In the genomic region with DNA sequence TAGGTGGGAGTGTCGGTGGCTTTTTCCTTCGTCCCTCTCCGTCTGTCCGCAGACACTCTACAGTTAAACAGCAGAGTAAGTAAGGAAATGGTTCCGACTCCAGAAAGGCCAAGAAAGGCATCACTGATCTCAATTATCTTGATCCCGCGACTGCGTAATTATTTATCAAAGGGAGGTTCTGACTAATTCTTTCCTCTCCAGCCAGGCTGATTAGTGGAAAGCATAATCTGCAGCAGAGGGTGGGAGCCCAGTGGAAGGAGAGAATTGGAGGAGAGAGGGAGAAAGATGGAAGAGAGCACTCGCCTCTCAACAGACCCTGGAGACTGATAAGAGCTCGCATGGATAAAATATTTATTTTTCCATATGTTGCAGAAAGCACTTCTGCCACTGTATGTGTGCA, we compare ENCODE assay signal across 9 mouse cellular contexts.
DNase-seq lines count a peak whose midpoint lies in the region; ATAC-seq lines count a peak whose summit lies in the region.
"Had no signal": no experiment of that assay in that cellular context is flagged by ENCODE, and none has a peak within 500 bp of the region (broad histone marks: within the 10 kb centered on the region; RNA-seq: fewer than 3 reads in every experiment).

No protein-coding gene starts in this region.

- H3K4me1 ChIP-seq in kidney, embryonic 15.5 days: peaks cover 35% of the 10 kb centered on the region
- H3K4me1 ChIP-seq in brown adipose tissue, adult 24 weeks (ENCODE audit: control insufficient read depth, insufficient read depth, insufficient read length, low read length): peaks cover 3% of the 10 kb centered on the region; the same call in 1 of the 2 replicates
- H3K4me1 ChIP-seq in forebrain, embryonic 14.5 days (ENCODE audit: control insufficient read depth, insufficient read depth, low read length): peaks cover 32% of the 10 kb centered on the region
- peaks cover 52% of the 10 kb centered on the region for H3K4me1 ChIP-seq in midbrain, embryonic 12.5 days

- no peaks in the 10 kb centered on the region for H3K9me3 ChIP-seq in kidney, embryonic 15.5 days (replicated peaks)
- H3K9me3 ChIP-seq in forebrain, embryonic 14.5 days (replicated peaks; ENCODE audit: control insufficient read depth, low read length): no peaks in the 10 kb centered on the region
- H3K9me3 ChIP-seq in midbrain, embryonic 12.5 days: no peaks in the 10 kb centered on the region
- H3K9me3 ChIP-seq: neural tube, embryonic 12.5 days had no signal

- no peak for DNase-seq in kidney, adult 11 months
- DNase-seq in forebrain, embryonic 14.5 days (ENCODE audit: low spot score): peak; percentile 63
- no peak for DNase-seq in lung, postnatal 36 days
- DNase-seq in cerebellum, adult 9-11 months: no peak

- no peak overlapping the region for H3K4me2 ChIP-seq in kidney, embryonic 15.5 days
- H3K4me2 ChIP-seq in forebrain, embryonic 14.5 days (ENCODE audit: low read length): peak overlapping the region; percentile 10; the same call in 1 of the 2 replicates
- no peak overlapping the region for H3K4me2 ChIP-seq in midbrain, embryonic 12.5 days (replicated peaks)
- H3K4me2 ChIP-seq: neural tube, embryonic 12.5 days had no signal

- peak overlapping the region; percentile 84 for H3K27ac ChIP-seq in kidney, embryonic 15.5 days
- peak overlapping the region; percentile 80 for H3K27ac ChIP-seq in brown adipose tissue, adult 24 weeks (replicated peaks; ENCODE audit: low read depth, low read length)
- peak overlapping the region; percentile 70; the same call in 1 of the 2 replicates for H3K27ac ChIP-seq in forebrain, embryonic 14.5 days (ENCODE audit: low read depth, low read length)
- H3K27ac ChIP-seq in midbrain, embryonic 12.5 days (replicated peaks): peak overlapping the region; percentile 81
- H3K27ac ChIP-seq: neural tube, embryonic 12.5 days had no signal

- H3K9ac ChIP-seq in kidney, embryonic 15.5 days: no peak overlapping the region
- 0 out of 2 replicates have a peak overlapping the region, but pooled peaks have one; percentile 0 for H3K9ac ChIP-seq in forebrain, embryonic 14.5 days (ENCODE audit: low read length)
- H3K9ac ChIP-seq in midbrain, embryonic 12.5 days (replicated peaks): no peak overlapping the region
- H3K9ac ChIP-seq: neural tube, embryonic 12.5 days had no signal

- H3K4me3 ChIP-seq in kidney, embryonic 15.5 days (replicated peaks): no peak overlapping the region
- H3K4me3 ChIP-seq in brown adipose tissue, adult 24 weeks (ENCODE audit: insufficient read depth, low read depth, low read length): no peak overlapping the region
- no peak overlapping the region for H3K4me3 ChIP-seq in forebrain, embryonic 14.5 days (ENCODE audit: low read depth, low read length)
- no peak overlapping the region for H3K4me3 ChIP-seq in midbrain, embryonic 12.5 days
- H3K4me3 ChIP-seq: neural tube, embryonic 12.5 days had no signal

- no peaks in the 10 kb centered on the region for H3K36me3 ChIP-seq in kidney, embryonic 15.5 days
- peaks cover 33% of the 10 kb centered on the region for H3K36me3 ChIP-seq in forebrain, embryonic 14.5 days (ENCODE audit: control insufficient read depth, insufficient read depth, low read length)
- H3K36me3 ChIP-seq in midbrain, embryonic 12.5 days: peaks cover 31% of the 10 kb centered on the region

- ATAC-seq in kidney, embryonic 15.5 days (replicated peaks; ENCODE audit: low FRiP score): no peak
- ATAC-seq in forebrain, embryonic 14.5 days: no peak; the same call in 1 of the 2 replicates
- no peak; the same call in 1 of the 2 replicates for ATAC-seq in midbrain, embryonic 12.5 days (ENCODE audit: low FRiP score, low read depth)
- ATAC-seq: Patski had no signal

- WGBS in kidney, embryonic 15.5 days: 53% methylated on average over 10 of the region's 10 CpGs
- WGBS in forebrain, embryonic 14.5 days: 28% methylated on average over 10 of the region's 10 CpGs
- 59% methylated on average over 10 of the region's 10 CpGs for WGBS in midbrain, embryonic 12.5 days

- H3K27me3 ChIP-seq in kidney, embryonic 15.5 days: no peaks in the 10 kb centered on the region
- no peaks in the 10 kb centered on the region for H3K27me3 ChIP-seq in forebrain, embryonic 14.5 days (replicated peaks; ENCODE audit: control insufficient read depth, insufficient read depth, low read length)
- H3K27me3 ChIP-seq in midbrain, embryonic 12.5 days: no peaks in the 10 kb centered on the region
- H3K27me3 ChIP-seq: neural tube, embryonic 12.5 days; Patski had no signal
